Mouse (Mus musculus): ENCODE data around the gene Srms. TPM values are rescaled to one million over a fixed set of nuclear protein-coding genes. Genes with fewer than 3 reads are reported as not detected.

Srms gene
- 0.19 and 0.25 TPM in 2 replicates for polyA plus RNA-seq (2015; fragmentation: Nextera tagmentation; extraction: Ambion mirVana)

DNA sequence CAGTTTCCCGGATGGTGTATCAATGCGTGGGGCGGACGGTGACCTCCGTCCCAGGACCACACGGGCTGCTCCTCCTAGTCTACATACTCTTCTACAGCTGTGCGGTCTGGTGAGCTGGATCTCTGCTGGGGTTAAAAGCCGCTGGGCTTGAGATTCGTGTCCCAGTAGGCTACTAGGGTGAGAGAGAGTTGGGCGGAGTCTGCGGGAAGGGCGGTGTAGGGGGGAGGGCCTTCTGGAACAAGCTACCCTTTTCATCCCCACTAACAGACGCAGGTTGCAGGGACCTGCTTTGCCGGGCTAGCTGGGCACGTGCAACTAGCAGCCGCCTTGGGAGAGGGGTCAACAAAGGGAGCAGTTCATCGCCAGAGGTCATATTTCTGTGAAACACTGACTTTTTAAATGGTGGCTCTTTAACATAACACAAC, at the start of gene Srms:
TSS of gene Srms (minus strand) at position 165 of the 425 bp plus-strand sequence.
- H3K4me1 ChIP-seq (replicated peaks), result peaks cover 15% of the 10 kb centered on the region
- peak within 1 kb of the TSS; percentile 59 for H3K9ac ChIP-seq
- H3K4me2 ChIP-seq, result peak within 1 kb of the TSS; percentile 56
- WGBS, result under 1% methylated on average over 17 of the region's 17 CpGs
- no peak within 1 kb of the TSS for H3K27ac ChIP-seq
- H3K4me3 ChIP-seq, result peak within 1 kb of the TSS; percentile 29
- H3K9me3 ChIP-seq, result no peaks in the 10 kb centered on the region
- H3K27me3 ChIP-seq, result peaks cover 56% of the 10 kb centered on the region
- no peak for ATAC-seq (ENCODE audit: low FRiP score)
- H3K36me3 ChIP-seq, result no peaks in the 10 kb centered on the region

DNA sequence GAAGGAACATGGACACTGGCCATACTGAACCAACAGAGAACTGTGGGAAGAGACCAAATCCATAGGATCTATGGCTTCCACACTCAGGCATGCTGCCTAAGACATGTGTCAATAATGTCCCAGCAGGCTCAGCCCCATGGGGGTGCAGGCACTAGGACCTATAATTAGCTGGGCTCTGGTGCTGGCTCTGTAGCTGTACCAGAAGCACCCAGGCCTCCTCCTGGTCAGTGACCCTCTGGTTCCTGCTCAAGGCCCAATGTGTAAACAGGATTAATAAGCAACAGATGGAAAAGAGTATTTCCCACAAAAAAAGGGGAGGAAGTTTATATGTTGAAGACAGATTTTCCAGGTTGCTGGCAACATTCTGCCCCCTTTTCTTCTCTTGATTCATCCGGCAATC, 40.3 kb upstream of the Srms start:
- peaks cover 72% of the 10 kb centered on the region for H3K36me3 ChIP-seq
- no peaks in the 10 kb centered on the region for H3K9me3 ChIP-seq
- 87% methylated on average over 1 of the region's 1 CpGs for WGBS
- H3K4me2 ChIP-seq, result no peak overlapping the region
- no peak overlapping the region for H3K4me3 ChIP-seq
- ATAC-seq (ENCODE audit: low FRiP score), result no peak
- no peak overlapping the region for H3K9ac ChIP-seq
- H3K4me1 ChIP-seq (replicated peaks), result no peaks in the 10 kb centered on the region
- H3K27ac ChIP-seq, result no peak overlapping the region
- H3K27me3 ChIP-seq, result no peaks in the 10 kb centered on the region

DNA sequence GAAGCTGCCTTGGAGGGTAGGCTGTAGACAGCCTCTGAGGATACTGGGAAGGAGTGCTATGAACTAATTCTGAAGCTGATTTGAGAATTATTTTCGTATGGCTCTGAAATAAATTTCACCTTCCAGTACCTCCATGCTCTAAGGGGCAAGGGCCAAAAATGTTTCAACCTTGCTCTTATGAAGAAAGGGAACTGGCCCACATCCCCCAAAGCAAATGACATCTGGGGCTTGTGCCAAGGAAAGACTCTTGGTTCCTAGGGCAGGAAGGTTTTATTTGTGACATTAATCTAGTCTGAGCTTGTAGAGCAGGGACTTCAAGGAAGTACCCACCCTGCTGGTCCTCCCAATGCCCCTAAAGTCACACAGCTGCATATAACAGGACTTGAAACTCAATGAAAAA, 38.9 kb upstream of the Srms start:
- no peak overlapping the region for H3K27ac ChIP-seq
- H3K36me3 ChIP-seq, result peaks cover 61% of the 10 kb centered on the region
- H3K4me1 ChIP-seq (replicated peaks), result no peaks in the 10 kb centered on the region
- 92% methylated on average over 1 of the region's 1 CpGs for WGBS
- no peaks in the 10 kb centered on the region for H3K27me3 ChIP-seq
- H3K9ac ChIP-seq, result no peak overlapping the region
- no peak overlapping the region for H3K4me3 ChIP-seq
- no peak for ATAC-seq (ENCODE audit: low FRiP score)
- no peak overlapping the region for H3K4me2 ChIP-seq
- no peaks in the 10 kb centered on the region for H3K9me3 ChIP-seq

DNA sequence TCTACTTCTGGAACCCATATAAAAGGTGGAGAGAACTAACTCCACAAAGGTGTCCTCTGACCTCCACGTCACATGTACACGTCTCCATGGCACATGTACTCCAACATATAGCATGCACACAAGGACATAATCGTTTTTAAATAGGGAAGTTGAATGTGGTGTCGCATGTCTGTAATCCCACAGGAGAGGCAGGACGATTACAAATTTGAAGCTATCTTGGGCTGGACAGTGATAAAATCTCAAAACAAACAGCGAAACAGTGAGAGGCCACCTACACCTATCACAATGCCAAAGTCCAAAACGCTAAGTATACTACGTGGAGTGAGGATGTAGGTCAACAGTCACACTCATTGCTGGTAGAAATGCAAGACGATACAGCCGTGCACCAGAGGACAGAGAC, 36.2 kb upstream of the Srms start:
- Histone ChIP-seq H3K4me3 (no peak overlapping the region), H3K27me3 (no peaks in the 10 kb centered on the region), H3K9ac (no peak overlapping the region), H3K9me3 (no peaks in the 10 kb centered on the region), H3K27ac (no peak overlapping the region), H3K4me2 (no peak overlapping the region), H3K4me1 (replicated peaks) (no peaks in the 10 kb centered on the region), H3K36me3 (peaks cover 38% of the 10 kb centered on the region)
- ATAC-seq (ENCODE audit: low FRiP score), result no peak
- 89% methylated on average over 10 of the region's 10 CpGs for WGBS

DNA sequence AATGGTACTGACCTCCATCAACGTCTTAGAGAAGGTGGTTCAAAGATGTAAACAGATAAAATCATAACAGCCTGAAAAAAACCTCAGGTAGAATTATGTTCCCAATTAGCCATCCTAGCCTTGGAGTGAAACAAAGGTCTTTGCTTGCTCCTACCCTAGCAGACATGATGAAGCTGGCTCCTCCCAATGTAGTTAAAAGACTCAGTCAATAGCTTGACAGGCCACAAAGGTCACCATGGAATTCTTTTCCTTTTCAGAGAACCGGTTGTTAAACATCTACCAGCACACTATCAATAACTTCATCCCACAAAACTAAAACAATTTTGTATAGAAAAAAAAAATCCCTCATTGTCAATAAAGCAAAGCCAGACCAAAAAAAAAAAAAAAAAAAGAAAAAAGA, 32.0 kb upstream of the Srms start:
- Histone ChIP-seq H3K36me3 (no peaks in the 10 kb centered on the region; the same call in 1 of the 2 replicates), H3K4me2 (no peak overlapping the region), H3K27me3 (0 out of 2 replicates have a peak, but pooled peaks cover 7% of the 10 kb centered on the region), H3K4me3 (no peak overlapping the region), H3K9ac (no peak overlapping the region), H3K27ac (no peak overlapping the region), H3K9me3 (no peaks in the 10 kb centered on the region), H3K4me1 (replicated peaks) (0 out of 2 replicates have a peak, but pooled peaks cover 5% of the 10 kb centered on the region)
- no peak for ATAC-seq (ENCODE audit: low FRiP score)
- 24% methylated on average over 2 of the region's 2 CpGs for WGBS

DNA sequence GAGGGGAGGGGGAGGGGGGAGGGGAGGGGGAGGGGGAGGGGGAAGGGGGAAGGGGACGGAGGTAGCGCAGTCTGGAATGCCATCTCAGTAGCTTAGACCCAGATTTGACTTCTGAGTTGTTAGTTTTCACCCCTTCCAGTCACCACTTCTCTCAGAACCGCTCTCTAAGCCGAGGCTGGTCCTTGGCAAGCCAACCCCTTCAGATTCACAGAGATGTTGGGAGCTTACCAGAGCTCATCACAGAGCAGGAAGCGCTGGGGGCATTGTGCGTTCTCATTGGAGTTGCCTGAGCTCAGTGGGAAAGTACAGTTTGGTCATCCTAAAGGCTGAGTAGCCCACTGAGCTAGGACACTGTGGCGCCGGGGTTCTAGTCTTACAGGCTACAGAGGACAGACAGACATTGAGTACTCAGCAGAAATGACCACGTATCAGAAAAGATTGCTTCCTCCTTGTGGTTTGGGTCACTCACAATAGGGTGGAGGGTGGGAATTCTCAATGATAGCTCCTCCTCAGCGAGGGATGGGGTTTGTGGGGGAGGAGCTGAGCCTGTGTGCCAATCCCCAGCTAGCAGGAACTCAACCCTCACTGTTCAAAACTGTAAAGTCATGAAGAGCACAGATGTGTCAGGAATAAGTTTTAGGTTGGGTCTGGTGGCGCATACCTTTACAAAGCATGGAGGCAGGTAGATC, 30.9 kb upstream of the Srms start:
- 36% methylated on average over 11 of the region's 11 CpGs for WGBS
- Histone ChIP-seq H3K9ac (no peak overlapping the region), H3K27ac (no peak overlapping the region), H3K4me2 (no peak overlapping the region), H3K36me3 (no peaks in the 10 kb centered on the region; the same call in 1 of the 2 replicates), H3K4me3 (no peak overlapping the region), H3K9me3 (no peaks in the 10 kb centered on the region), H3K4me1 (replicated peaks) (0 out of 2 replicates have a peak, but pooled peaks cover 5% of the 10 kb centered on the region), H3K27me3 (0 out of 2 replicates have a peak, but pooled peaks cover 7% of the 10 kb centered on the region)
- ATAC-seq (ENCODE audit: low FRiP score), result no peak

DNA sequence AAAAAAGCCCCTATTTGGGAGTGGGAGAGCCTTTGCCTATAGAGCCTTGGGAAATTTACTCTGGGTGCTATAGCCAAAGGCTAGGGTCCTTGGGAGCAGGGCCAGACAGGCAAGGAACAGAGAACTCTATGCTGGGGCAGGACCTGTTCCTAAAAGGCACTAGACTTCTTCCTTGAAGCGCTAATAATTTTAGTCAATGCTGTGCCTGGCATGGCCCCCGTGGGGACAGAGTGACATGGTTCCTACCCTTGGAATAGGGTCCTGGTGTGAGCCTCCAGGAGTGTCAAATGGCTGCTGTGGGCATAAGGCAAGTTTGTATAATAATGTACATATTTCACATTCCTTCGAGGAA, 29.3 kb upstream of the Srms start:
- Histone ChIP-seq H3K4me1 (replicated peaks) (0 out of 2 replicates have a peak, but pooled peaks cover 5% of the 10 kb centered on the region), H3K9me3 (no peaks in the 10 kb centered on the region), H3K36me3 (no peaks in the 10 kb centered on the region; the same call in 1 of the 2 replicates), H3K9ac (no peak overlapping the region), H3K4me2 (0 out of 2 replicates have a peak overlapping the region, but pooled peaks have one; percentile 37), H3K27ac (no peak overlapping the region), H3K4me3 (no peak overlapping the region), H3K27me3 (0 out of 2 replicates have a peak, but pooled peaks cover 7% of the 10 kb centered on the region)
- no peak for ATAC-seq (ENCODE audit: low FRiP score)
- 65% methylated on average over 3 of the region's 3 CpGs for WGBS

DNA sequence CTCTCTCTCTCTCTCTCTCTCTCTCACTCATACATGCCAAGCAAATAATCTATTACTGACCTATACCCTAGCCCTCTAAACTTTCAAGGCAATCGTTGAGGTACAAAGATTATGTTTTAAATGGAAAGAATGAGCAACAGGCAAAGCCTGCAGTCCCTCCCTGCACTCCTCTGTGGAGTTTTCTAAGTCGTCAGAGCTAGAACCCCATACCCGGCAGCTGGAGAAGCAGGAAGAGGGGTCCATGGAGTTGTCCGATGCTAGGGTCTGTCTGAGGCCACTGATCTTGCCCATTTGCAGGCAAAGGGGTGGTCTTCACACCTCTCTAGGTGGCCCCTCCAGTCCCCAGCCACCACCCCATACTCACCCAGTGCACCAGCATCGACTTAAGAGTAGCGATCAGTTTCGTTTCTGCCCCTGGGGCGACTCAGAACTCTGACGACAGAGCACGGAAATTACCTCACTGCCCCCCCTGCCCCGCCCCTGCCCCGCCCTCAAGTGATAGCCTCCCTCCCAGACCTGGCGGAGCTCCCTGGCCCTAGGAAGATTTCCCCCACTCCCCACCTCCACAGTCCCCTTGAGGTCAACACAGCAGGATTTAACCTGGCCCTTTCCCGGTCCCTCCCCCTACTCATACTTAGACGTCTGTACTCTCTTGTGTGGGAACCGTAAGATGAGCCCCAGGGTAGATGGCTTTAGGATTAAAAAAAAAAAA, 28.8 kb upstream of the Srms start, which contains the start of gene Helz2:
TSS of gene Helz2 (minus strand) at position 426 of the 712 bp plus-strand sequence.
- no peak for ATAC-seq (ENCODE audit: low FRiP score)
- H3K9ac ChIP-seq, result no peak within 1 kb of the TSS; the same call in 1 of the 2 replicates
- 0 out of 2 replicates have a peak, but pooled peaks cover 5% of the 10 kb centered on the region for H3K4me1 ChIP-seq (replicated peaks)
- H3K36me3 ChIP-seq, result no peaks in the 10 kb centered on the region
- WGBS, result 23% methylated on average over 16 of the region's 16 CpGs
- 0 out of 2 replicates have a peak, but pooled peaks cover 7% of the 10 kb centered on the region for H3K27me3 ChIP-seq
- no peak within 1 kb of the TSS for H3K27ac ChIP-seq
- H3K9me3 ChIP-seq, result no peaks in the 10 kb centered on the region
- H3K4me2 ChIP-seq, result peak within 1 kb of the TSS; percentile 37
- H3K4me3 ChIP-seq, result peak within 1 kb of the TSS; percentile 25

DNA sequence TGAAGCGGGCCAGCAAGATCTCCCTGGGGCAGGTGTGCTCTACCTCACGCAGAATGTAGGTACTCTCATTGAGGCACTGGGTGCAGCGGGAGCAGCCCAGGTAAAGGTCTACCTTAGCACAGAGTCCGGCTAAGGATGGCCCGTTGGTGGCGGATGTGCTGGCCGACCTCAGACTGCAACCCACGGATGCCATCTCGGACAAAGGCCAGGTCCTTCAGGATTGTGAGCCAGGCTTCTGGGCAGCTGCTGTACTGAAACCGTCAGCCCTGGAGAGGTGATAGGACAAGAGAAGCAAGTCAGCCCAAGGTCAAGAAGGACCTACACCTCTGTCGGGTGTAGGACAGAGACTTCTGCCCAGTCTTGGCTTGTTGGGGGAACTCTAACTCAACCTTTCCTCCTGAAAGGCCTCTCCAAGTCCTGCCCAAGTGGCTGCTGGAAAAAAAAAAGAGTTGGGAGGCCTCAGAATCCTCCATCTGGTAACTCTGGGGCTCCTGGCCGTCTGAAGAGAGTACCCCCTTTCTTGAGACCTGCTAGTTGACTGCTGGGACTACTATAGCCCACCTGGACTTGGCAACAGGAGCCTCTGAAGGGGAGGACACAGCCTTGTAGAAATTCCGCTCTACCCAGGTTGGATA, 27.9 kb upstream of the Srms start:
- 93% methylated on average over 13 of the region's 13 CpGs for WGBS
- H3K4me3 ChIP-seq, result no peak overlapping the region
- H3K27me3 ChIP-seq, result 0 out of 2 replicates have a peak, but pooled peaks cover 7% of the 10 kb centered on the region
- H3K36me3 ChIP-seq, result no peaks in the 10 kb centered on the region
- no peak overlapping the region for H3K27ac ChIP-seq
- H3K4me1 ChIP-seq (replicated peaks), result 0 out of 2 replicates have a peak, but pooled peaks cover 5% of the 10 kb centered on the region
- no peaks in the 10 kb centered on the region for H3K9me3 ChIP-seq
- ATAC-seq (ENCODE audit: low FRiP score), result no peak
- H3K9ac ChIP-seq, result no peak overlapping the region
- H3K4me2 ChIP-seq, result no peak overlapping the region

DNA sequence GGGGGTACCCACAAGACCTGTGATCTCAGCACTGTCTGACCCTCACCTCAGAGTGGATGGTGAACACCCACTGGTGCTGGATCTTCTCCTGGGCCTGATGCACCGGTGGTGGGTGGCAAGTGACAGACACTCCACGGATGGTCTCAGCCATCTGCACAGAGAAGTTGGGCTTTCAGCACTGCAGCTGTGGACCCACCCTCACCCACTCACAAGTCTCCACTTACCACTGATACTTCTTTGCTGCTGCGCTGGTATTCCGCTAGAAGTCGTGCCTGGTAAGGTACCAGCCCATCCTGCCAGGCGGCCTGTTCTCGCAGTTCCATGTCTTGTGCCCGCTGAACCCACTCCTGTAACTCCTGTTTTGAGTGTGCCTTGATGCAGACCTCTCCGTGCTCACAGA, 26.3 kb upstream of the Srms start:
- 92% methylated on average over 9 of the region's 9 CpGs for WGBS
- 0 out of 2 replicates have a peak, but pooled peaks cover 7% of the 10 kb centered on the region for H3K27me3 ChIP-seq
- no peak overlapping the region for H3K27ac ChIP-seq
- H3K9ac ChIP-seq, result no peak overlapping the region
- no peak overlapping the region for H3K4me2 ChIP-seq
- no peak overlapping the region for H3K4me3 ChIP-seq
- ATAC-seq (ENCODE audit: low FRiP score), result no peak
- H3K4me1 ChIP-seq (replicated peaks), result 0 out of 2 replicates have a peak, but pooled peaks cover 5% of the 10 kb centered on the region
- H3K9me3 ChIP-seq, result no peaks in the 10 kb centered on the region
- no peaks in the 10 kb centered on the region for H3K36me3 ChIP-seq

DNA sequence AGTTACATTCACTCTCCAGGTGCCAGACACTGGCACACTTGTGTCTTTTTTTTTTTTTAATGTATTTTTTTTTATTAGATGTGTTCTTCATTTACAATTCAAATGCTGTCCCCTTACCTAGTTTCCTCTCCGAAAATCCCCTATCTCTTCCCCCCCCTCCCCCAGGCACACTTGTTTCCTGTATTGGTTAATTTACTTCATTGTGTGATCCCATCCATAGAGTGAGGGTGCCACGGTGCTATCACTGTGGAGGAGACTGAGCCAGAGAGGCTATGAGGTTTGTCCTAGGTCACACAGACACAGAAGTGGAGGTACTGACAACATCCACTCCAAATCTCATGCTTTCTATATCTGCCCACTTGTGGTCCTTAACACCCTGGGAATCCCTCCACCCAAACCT, 25.9 kb upstream of the Srms start:
- WGBS, result 73% methylated on average over 2 of the region's 2 CpGs
- no peaks in the 10 kb centered on the region for H3K36me3 ChIP-seq

DNA sequence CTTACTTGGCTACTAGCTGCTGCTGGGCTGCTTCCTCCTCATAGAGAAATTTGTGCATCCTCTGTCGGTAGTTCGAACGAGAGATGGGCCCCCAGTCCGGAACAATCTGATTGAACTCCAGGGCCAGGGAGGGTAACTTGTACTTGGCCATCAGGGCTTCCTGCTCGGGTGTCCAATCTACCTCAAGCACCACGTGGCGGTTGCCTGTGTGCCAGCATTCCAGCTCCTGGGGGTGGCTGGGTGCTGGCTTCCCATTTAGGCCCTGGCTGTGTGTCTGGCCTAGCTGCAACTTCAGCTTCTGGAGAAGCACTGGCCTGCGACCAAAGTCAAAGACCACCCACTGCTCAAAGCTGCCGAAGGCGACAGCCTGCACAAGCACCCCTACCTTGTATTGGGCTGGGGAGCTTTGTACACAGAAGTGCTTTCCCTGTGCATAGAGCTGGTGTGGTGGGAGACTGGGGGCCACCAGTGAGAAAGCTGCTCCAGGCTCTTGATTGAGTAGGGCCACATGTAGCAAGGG, 25.2 kb upstream of the Srms start:
- no peak for ATAC-seq (ENCODE audit: low FRiP score)
- 81% methylated on average over 10 of the region's 10 CpGs for WGBS
- Histone ChIP-seq H3K4me1 (replicated peaks) (0 out of 2 replicates have a peak, but pooled peaks cover 5% of the 10 kb centered on the region), H3K27me3 (0 out of 2 replicates have a peak, but pooled peaks cover 7% of the 10 kb centered on the region), H3K4me3 (no peak overlapping the region), H3K36me3 (no peaks in the 10 kb centered on the region), H3K9me3 (no peaks in the 10 kb centered on the region), H3K27ac (no peak overlapping the region), H3K4me2 (no peak overlapping the region), H3K9ac (no peak overlapping the region)

More for the DNA sequence above, 25.9 kb upstream of the Srms start:
- 0 out of 2 replicates have a peak, but pooled peaks cover 5% of the 10 kb centered on the region for H3K4me1 ChIP-seq (replicated peaks)
- H3K27ac ChIP-seq, result no peak overlapping the region
- H3K4me3 ChIP-seq, result no peak overlapping the region
- H3K4me2 ChIP-seq, result no peak overlapping the region
- H3K27me3 ChIP-seq, result 0 out of 2 replicates have a peak, but pooled peaks cover 7% of the 10 kb centered on the region
- no peak for ATAC-seq (ENCODE audit: low FRiP score)
- H3K9me3 ChIP-seq, result no peaks in the 10 kb centered on the region
- no peak overlapping the region for H3K9ac ChIP-seq

Data from hindbrain, embryonic 13.5 days (tissue).